9 mouse cellular contexts compared by ENCODE assay signal in genomic region chr2:148872860-148873259, GRCm38 (mm10). TPM values are rescaled to one million over a fixed set of nuclear protein-coding genes. Genes with fewer than 3 reads are reported as not detected.
DNase-seq lines count a peak whose midpoint lies in the region; ATAC-seq and TF ChIP-seq lines count a peak whose summit lies in the region.
"Had no signal": no experiment of that assay in that cellular context is flagged by ENCODE, and none has a peak within 500 bp of the region (broad histone marks: within the 10 kb centered on the region; RNA-seq: fewer than 3 reads in every experiment).

No protein-coding gene starts in this region.

- no peak for ATAC-seq in forebrain, embryonic 15.5 days (replicated peaks)
- ATAC-seq in limb, embryonic 15.5 days (ENCODE audit: insufficient number of reproducible peaks, low FRiP score, low TSS enrichment, low read depth), result no peak
- peak; percentile 50; the same call in 1 of the 2 replicates for ATAC-seq in stomach, embryonic 14.5 days (ENCODE audit: insufficient number of reproducible peaks, insufficient read depth, low FRiP score, low read depth)

- H3K36me3 ChIP-seq in liver, adult 2 months (ENCODE audit: control insufficient read depth, insufficient read depth, low read length), result peaks cover 7% of the 10 kb centered on the region
- peaks cover 18% of the 10 kb centered on the region for H3K36me3 ChIP-seq in forebrain, embryonic 15.5 days
- peaks cover 20% of the 10 kb centered on the region for H3K36me3 ChIP-seq in limb, embryonic 15.5 days
- peaks cover 15% of the 10 kb centered on the region for H3K36me3 ChIP-seq in stomach, embryonic 14.5 days (ENCODE audit: control insufficient read depth, insufficient read depth, low read length)

- H3K9me3 ChIP-seq in forebrain, embryonic 15.5 days, result no peaks in the 10 kb centered on the region
- H3K9me3 ChIP-seq in limb, embryonic 15.5 days, result no peaks in the 10 kb centered on the region
- no peaks in the 10 kb centered on the region for H3K9me3 ChIP-seq in stomach, embryonic 14.5 days (ENCODE audit: control insufficient read depth, low read depth, low read length)

- WGBS in liver, adult 2 months, result 40% methylated on average over 4 of the region's 4 CpGs
- 69% methylated on average over 4 of the region's 4 CpGs for WGBS in forebrain, embryonic 15.5 days
- WGBS in limb, embryonic 15.5 days, result 68% methylated on average over 4 of the region's 4 CpGs
- WGBS in stomach, embryonic 14.5 days, result 28% methylated on average over 4 of the region's 4 CpGs

- H3K4me3 ChIP-seq in liver, adult 2 months (ENCODE audit: insufficient read depth, low read depth, low read length), result no peak overlapping the region
- peak overlapping the region; percentile 100 for H3K4me3 ChIP-seq in forebrain, embryonic 15.5 days
- H3K4me3 ChIP-seq in limb, embryonic 15.5 days, result peak overlapping the region; percentile 86
- H3K4me3 ChIP-seq in stomach, embryonic 14.5 days (ENCODE audit: low read depth, low read length), result no peak overlapping the region

- no peak for TF ChIP-seq POLR2A in liver, adult 2 months (IDR thresholded peaks at IDR 0.05; ENCODE audit: extremely low read depth, insufficient read depth, low read length)

- peak; percentile 17 for DNase-seq in liver, adult 2 months (ENCODE audit: extremely low read depth, low read depth, low spot score)
- no peak for DNase-seq in liver
- no peak for DNase-seq in spleen, adult 12 weeks (ENCODE audit: low spot score)
- DNase-seq in adrenal gland, postnatal 14 days, result no peak
- DNase-seq in urinary bladder, postnatal 36 days (ENCODE audit: low spot score in 2 of 2), result no peak

- H3K9ac ChIP-seq in liver, adult 2 months (ENCODE audit: low read depth, low read length), result no peak overlapping the region
- peak overlapping the region; percentile 25 for H3K9ac ChIP-seq in forebrain, embryonic 15.5 days (replicated peaks)
- H3K9ac ChIP-seq in limb, embryonic 15.5 days, result no peak overlapping the region
- H3K9ac ChIP-seq in stomach, embryonic 14.5 days (replicated peaks; ENCODE audit: low read depth, low read length), result no peak overlapping the region

- H3K27ac ChIP-seq in liver, adult 2 months (replicated peaks; ENCODE audit: insufficient read depth, low read depth, low read length), result no peak overlapping the region
- H3K27ac ChIP-seq in forebrain, embryonic 15.5 days (replicated peaks), result no peak overlapping the region
- no peak overlapping the region for H3K27ac ChIP-seq in limb, embryonic 15.5 days
- peak overlapping the region; percentile 72 for H3K27ac ChIP-seq in stomach, embryonic 14.5 days (ENCODE audit: low read length)

- peaks cover 7% of the 10 kb centered on the region; the same call in 1 of the 2 replicates for H3K4me1 ChIP-seq in liver, adult 2 months (ENCODE audit: control insufficient read depth, insufficient read depth, low read length)
- peaks cover 30% of the 10 kb centered on the region for H3K4me1 ChIP-seq in forebrain, embryonic 15.5 days
- H3K4me1 ChIP-seq in limb, embryonic 15.5 days, result peaks cover 41% of the 10 kb centered on the region
- H3K4me1 ChIP-seq in stomach, embryonic 14.5 days (ENCODE audit: control insufficient read depth, insufficient read depth, low read length), result peaks cover 30% of the 10 kb centered on the region

- peak overlapping the region; percentile 56 for H3K4me2 ChIP-seq in forebrain, embryonic 15.5 days (replicated peaks)
- H3K4me2 ChIP-seq in limb, embryonic 15.5 days, result peak overlapping the region; percentile 68; the same call in 1 of the 2 replicates
- peak overlapping the region; percentile 77 for H3K4me2 ChIP-seq in stomach, embryonic 14.5 days (replicated peaks; ENCODE audit: low read depth, low read length)

- H3K79me2 ChIP-seq in liver, adult 2 months (ENCODE audit: control insufficient read depth, insufficient read depth, low read length), result no peaks in the 10 kb centered on the region

- no peak for TF ChIP-seq CTCF in liver, adult 2 months (IDR thresholded peaks at IDR 0.05; ENCODE audit: low read depth, low read length)

- no peaks in the 10 kb centered on the region for H3K27me3 ChIP-seq in liver, adult 2 months (ENCODE audit: control insufficient read depth, insufficient read depth, low read length)
- H3K27me3 ChIP-seq in forebrain, embryonic 15.5 days, result no peaks in the 10 kb centered on the region
- H3K27me3 ChIP-seq in limb, embryonic 15.5 days, result no peaks in the 10 kb centered on the region
- H3K27me3 ChIP-seq in stomach, embryonic 14.5 days (ENCODE audit: control insufficient read depth, insufficient read depth, low read length), result no peaks in the 10 kb centered on the region

RNA-seq across cellular contexts. Expression of gene Cst3, which starts 2.6 kb away (rescaled TPM):
- total RNA-seq in liver, adult 2 months (2014; rRNA removed), result 251 and 282 TPM in 2 replicates
- polyA plus RNA-seq in liver, adult 2 months (2012; rRNA removed), result 436 and 441 TPM in 2 replicates
- polyA plus RNA-seq in forebrain, embryonic 15.5 days (2015; fragmentation: Nextera tagmentation; extraction: Ambion mirVana), result 461 and 495 TPM in 2 replicates
- 548 and 588 TPM in 2 replicates for polyA plus RNA-seq in limb, embryonic 15.5 days (2015; fragmentation: Nextera tagmentation; extraction: Ambion mirVana)
- 533 and 548 TPM in 2 replicates for polyA plus RNA-seq in stomach, embryonic 14.5 days (2014; fragmentation: Nextera tagmentation; extraction: Ambion mirVana)
- 867 and 955 TPM in 2 replicates for total RNA-seq in adrenal gland, postnatal 14 days (2021)

RNA-seq across cellular contexts. Expression of gene 9230104L09Rik, which starts 8.0 kb away (rescaled TPM):
- 0.20 TPM in 1 of 2 replicates, not detected in the other for total RNA-seq in liver, adult 2 months (2014; rRNA removed)
- not detected in 2 replicates for polyA plus RNA-seq in liver, adult 2 months (2012; rRNA removed)
- polyA plus RNA-seq in forebrain, embryonic 15.5 days (2015; fragmentation: Nextera tagmentation; extraction: Ambion mirVana), result not detected in 2 replicates
- polyA plus RNA-seq in limb, embryonic 15.5 days (2015; fragmentation: Nextera tagmentation; extraction: Ambion mirVana), result not detected in 2 replicates
- polyA plus RNA-seq in stomach, embryonic 14.5 days (2014; fragmentation: Nextera tagmentation; extraction: Ambion mirVana), result not detected in 2 replicates
- 0.93 and 2.4 TPM in 2 replicates for total RNA-seq in adrenal gland, postnatal 14 days (2021)
- total RNA-seq: left cerebral cortex, postnatal 25 days had no signal

RNA-seq across cellular contexts. Expression of gene Cst9, which starts 37.9 kb away (rescaled TPM):
- total RNA-seq in liver, adult 2 months (2014; rRNA removed), result not detected in 2 replicates
- polyA plus RNA-seq in liver, adult 2 months (2012; rRNA removed), result not detected in 2 replicates
- not detected in 2 replicates for polyA plus RNA-seq in forebrain, embryonic 15.5 days (2015; fragmentation: Nextera tagmentation; extraction: Ambion mirVana)
- polyA plus RNA-seq in limb, embryonic 15.5 days (2015; fragmentation: Nextera tagmentation; extraction: Ambion mirVana), result not detected in 2 replicates
- polyA plus RNA-seq in stomach, embryonic 14.5 days (2014; fragmentation: Nextera tagmentation; extraction: Ambion mirVana), result not detected in 2 replicates
- not detected in 2 replicates for total RNA-seq in adrenal gland, postnatal 14 days (2021)
- total RNA-seq: left cerebral cortex, postnatal 25 days had no signal

RNA-seq across cellular contexts. Expression of gene Cst13, which starts 53.0 kb away (rescaled TPM):
- not detected in 2 replicates for total RNA-seq in liver, adult 2 months (2014; rRNA removed)
- polyA plus RNA-seq in liver, adult 2 months (2012; rRNA removed), result not detected in 2 replicates
- not detected in 2 replicates for polyA plus RNA-seq in forebrain, embryonic 15.5 days (2015; fragmentation: Nextera tagmentation; extraction: Ambion mirVana)
- not detected in 2 replicates for polyA plus RNA-seq in limb, embryonic 15.5 days (2015; fragmentation: Nextera tagmentation; extraction: Ambion mirVana)
- not detected in 2 replicates for polyA plus RNA-seq in stomach, embryonic 14.5 days (2014; fragmentation: Nextera tagmentation; extraction: Ambion mirVana)
- not detected in 2 replicates for total RNA-seq in adrenal gland, postnatal 14 days (2021)
- total RNA-seq: left cerebral cortex, postnatal 25 days had no signal

Comparison
In these comparisons a context has a peak if more than half of its experiments do, and no peak if none do; other contexts are left out.
1. H3K4me3 ChIP-seq: peak in forebrain, embryonic 15.5 days (single experiment) and limb, embryonic 15.5 days (single experiment); none in liver, adult 2 months (single experiment) and stomach, embryonic 14.5 days (single experiment).
2. Peak in every context shown above with its lines, with median percentiles within 50 percentile points of each other: H3K4me2 ChIP-seq.